Mouse (Mus musculus) CD4-positive helper T cell, adult 2 months (primary cell): ENCODE data around the gene Chrnb4.

Source experiments
- DNase-seq: peaks from one replicate; pipeline ENCODE4 v3.0.0-alpha.2; 2012; ENCODE audit warnings: low read depth, missing footprints, low spot score

Chrnb4 gene

GRCm38 (mm10) chr9:55023902-55024583, 24.5 kb downstream of the Chrnb4 start:
- peak; percentile 56 for DNase-seq

- no peak for DNase-seq
Observed at GRCm38 (mm10) chr9:55023326-55023725, 25.3 kb downstream of the Chrnb4 start.

- no peak for DNase-seq
Observed at GRCm38 (mm10) chr9:55016926-55017325, 31.7 kb downstream of the Chrnb4 start.

- no peak for DNase-seq
Observed at GRCm38 (mm10) chr9:55010588-55011350, 37.8 kb downstream of the Chrnb4 start.

GRCm38 (mm10) chr9:55009692-55010091, 38.9 kb downstream of the Chrnb4 start:
- no peak for DNase-seq

GRCm38 (mm10) chr9:55003609-55004008, 45.0 kb downstream of the Chrnb4 start:
- peak; percentile 23 for DNase-seq

- no peak for DNase-seq
Observed at GRCm38 (mm10) chr9:54995645-54996044, 52.9 kb downstream of the Chrnb4 start.

- no peak for DNase-seq
Observed at GRCm38 (mm10) chr9:54994381-54994780, 54.2 kb downstream of the Chrnb4 start.

- DNase-seq: no peak
Observed at GRCm38 (mm10) chr9:54990362-54990761, 58.2 kb downstream of the Chrnb4 start.

GRCm38 (mm10) chr9:54982401-54982800, 66.2 kb downstream of the Chrnb4 start:
- no peak for DNase-seq

GRCm38 (mm10) chr9:54981291-54982191, 67.0 kb downstream of the Chrnb4 start:
- DNase-seq: peak; percentile 38

GRCm38 (mm10) chr9:54980674-54981073, 67.9 kb downstream of the Chrnb4 start, which contains the start of gene Chrna5:
Chrna5 (plus strand) TSS chr9:54980880.
- no peak for DNase-seq
